Mouse (Mus musculus) urinary bladder, postnatal 36 days (tissue): ENCODE measurements at regions not wholly inside any gene's neighbourhood (a gene's known extent, or its start where the extent isn't known, plus 50 kb on each side); places are given as distances from the start of the nearest gene placed in this dataset.

Experiments used
- DNase-seq, 2 experiments: peaks; one replicate each; pipeline ENCODE4 v3.0.0; 2022; ENCODE audit warnings: low spot score in 2 of 2, mixed read lengths in 1 of 2

GRCm38 (mm10) chr4:9083526-9083925, 844.7 kb upstream of the Car8 start:
- DNase-seq = no peak

DNA sequence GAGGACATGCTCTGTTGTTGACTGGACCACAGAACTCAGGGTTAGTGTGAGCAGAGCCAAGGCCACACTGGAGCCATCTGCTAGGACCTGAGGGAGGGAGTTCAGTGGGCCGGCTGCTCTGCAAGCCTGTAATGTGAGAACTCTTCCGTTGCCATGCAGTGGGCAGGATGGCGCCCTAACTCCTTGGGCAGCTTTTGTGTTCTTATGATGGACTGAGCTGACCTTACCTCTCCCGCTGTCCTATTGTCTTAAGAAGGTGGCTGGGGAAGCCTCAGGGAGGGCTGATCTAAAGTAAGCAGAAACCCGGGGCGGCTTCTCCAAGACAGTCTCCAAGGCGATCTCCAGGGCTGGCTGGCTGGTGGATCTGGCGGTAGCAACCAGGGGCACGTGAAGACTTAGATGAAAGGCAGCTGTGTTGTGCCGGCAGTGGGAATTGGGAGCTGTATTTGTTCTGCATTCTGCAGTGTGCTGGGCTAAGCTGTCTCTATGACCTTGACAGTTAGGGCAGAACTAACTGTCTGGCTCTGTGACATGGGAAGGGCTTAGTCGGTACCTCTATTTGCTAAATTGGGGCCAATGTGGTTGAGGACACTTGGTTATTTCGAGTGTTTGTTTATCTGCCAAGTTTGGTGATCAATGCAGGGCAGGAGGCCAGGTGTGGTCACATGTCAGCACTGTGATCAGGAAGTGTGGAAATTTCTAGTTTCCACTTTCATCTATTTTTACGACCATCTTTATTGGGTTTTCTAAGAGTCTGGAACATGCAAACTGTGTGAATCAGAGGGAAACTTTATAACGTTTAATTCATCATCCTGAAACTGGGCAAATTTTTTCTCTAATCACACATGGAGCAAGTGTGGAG, 843.1 kb upstream of the Car8 start:
- no peak for DNase-seq

DNA sequence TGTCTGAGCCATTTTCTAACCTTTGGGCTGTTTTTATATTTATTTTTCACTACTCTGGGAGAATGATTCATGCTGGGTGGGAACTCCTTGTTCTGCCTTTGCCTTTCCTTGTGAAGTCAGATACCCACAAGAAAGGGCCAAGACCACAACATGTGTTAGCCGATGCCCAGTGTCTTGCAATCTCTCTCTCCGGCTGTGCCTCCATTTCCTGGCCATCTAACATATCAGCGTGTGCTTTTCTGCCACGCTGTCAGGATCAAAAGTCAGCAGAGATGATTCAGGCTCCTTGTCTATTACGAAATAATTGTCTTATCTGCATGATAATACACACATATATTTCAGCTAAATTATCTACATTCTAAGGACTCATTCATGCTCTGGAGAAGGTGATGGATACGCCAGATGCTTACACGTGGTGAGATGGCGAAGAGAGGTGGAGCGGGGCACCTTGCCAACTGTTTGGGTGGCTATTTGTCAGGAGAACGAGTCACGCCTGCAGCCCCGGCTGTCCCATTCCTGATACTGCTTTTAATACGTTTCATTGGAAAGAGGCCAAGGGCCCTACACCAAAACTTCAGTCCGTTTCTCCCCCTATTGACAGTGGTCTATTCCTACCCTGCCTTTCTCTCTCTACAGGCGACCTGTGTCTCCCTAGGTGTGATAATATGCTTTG, 842.1 kb upstream of the Car8 start:
- peak; percentile 42 for DNase-seq

DNA sequence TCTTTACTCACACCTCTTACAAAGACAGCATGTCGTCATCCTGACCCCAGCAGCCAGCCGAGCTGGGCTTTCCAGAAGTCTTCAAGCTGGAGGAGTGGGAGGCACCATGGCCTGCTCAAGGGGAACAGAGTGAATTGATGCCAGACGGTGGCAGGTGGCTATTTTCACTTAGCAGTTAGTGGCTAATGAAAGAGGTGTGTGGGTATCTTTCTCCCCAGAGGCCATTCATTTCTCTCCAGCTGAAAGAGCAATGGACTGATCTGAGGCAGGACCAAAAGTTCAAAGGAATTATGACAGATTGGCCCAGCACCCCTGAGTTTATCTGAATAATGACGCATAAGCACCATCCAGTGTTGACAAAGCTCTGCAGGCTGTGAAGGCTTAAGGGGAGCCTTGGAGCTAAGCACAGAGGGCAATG, 841.0 kb upstream of the Car8 start:
- DNase-seq = no peak

GRCm38 (mm10) chr4:9074447-9074846, 835.6 kb upstream of the Car8 start:
- DNase-seq = no peak

DNA sequence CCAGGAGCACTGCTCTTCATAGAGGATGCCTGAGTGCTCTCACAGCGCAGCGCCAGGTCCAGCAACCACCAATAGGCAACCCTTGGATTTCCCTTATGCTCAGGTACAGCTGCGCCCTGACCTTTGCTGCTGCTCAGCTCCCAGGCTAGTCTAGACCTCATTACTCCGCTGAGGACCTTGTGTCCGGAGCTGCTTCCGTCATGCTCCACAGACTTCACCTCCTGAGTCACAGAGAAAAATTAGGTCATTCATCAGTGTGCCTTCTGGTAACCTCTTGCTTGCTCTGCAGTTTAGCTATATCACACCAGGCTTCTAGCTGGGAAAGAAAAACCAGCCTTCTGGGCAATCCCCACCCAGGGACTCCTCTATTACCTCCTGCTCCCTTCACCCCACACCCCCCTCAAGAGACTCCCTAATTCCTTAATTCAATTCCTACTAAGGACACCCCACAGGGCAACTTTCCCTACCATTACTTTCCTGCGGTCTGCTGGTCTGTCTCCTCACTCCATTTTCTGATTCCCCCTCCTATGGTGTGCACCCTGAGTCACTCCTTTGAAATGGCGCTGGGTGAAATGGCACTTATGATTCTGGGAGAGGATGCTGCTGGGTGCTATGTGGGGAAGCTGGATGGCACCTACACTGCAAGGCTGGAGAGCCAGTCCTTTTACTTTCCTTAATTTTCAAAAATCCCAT, 835.0 kb upstream of the Car8 start:
- DNase-seq = no peak

DNA sequence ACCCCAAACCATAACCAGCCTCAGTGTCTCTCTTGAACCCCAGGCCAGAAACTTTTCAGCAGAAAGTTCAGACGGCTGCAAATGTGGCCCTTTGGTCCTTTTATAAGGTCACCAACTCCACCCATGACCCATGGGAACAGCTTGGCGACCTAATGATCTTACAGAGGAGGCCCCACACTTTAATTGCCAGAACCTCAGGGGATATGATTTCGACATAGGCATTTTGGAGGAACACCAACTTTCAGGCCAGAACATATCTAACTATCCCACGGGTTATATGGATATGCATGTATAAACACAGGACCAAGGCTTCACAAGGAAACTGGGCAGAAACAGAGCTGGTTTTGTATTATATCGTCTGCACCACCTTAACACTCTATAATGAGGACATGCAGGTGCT, 833.5 kb upstream of the Car8 start:
- no peak for DNase-seq

DNA sequence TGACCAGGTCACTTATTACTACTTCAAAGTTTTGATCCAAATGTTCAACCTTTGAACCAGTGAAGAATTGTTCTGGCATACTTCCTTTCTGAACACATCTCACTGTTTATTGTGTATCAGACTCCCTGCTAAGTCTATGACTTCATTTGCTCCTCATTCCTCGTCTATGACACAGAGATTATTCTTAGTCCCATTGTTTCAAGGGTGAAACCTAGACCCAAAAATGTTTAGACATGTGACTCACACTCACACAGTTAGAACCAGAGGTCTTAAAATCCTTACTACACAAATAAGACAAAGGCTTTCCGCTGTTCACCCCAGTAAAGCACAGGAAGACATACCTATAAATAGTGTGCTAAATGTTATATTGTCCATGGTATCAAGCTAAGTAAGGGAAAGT, 829.0 kb upstream of the Car8 start:
- no peak for DNase-seq

DNA sequence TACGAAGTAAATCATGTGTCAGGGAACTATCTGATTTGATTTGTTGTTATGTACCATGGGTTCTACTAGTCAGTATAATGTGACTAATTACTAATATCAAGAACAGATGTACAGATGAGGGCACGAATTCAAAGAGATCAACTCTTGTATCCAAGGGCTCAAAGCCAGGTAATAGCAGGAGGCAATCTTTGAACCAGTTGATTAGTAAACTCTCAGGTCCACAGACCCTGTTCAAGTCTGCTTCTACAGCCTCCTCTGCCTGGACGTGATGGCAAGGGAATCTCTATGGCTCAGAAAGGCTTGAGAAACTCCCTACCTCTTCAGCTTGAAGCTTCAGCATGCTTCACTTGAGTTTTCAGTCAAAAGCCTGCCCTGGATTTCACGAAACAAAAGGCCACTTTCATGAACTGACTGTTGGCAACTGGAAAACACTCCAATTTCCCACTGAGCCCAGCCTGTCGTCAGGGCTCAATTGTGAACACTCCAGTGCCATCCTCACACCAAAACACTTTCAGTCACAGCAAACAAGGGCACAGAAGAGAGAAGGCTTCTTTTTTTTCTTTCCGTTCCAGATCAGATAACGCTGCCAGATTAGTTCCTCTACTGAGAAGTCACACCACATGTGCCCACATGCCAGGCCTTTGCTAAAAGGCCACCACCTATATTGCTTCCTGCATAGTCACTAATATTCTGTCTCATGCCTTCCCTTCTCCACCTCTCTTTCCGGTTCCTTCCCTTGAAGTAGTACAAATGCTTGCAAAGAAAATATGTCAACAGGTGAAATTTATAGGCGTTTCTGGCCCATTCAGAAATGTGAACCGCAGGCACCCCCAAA, 827.4 kb upstream of the Car8 start:
- no peak for DNase-seq

GRCm38 (mm10) chr4:9061941-9062340, 823.1 kb upstream of the Car8 start:
- DNase-seq = no peak

- DNase-seq = no peak
Observed at GRCm38 (mm10) chr4:9060221-9060620, 821.4 kb upstream of the Car8 start.

DNA sequence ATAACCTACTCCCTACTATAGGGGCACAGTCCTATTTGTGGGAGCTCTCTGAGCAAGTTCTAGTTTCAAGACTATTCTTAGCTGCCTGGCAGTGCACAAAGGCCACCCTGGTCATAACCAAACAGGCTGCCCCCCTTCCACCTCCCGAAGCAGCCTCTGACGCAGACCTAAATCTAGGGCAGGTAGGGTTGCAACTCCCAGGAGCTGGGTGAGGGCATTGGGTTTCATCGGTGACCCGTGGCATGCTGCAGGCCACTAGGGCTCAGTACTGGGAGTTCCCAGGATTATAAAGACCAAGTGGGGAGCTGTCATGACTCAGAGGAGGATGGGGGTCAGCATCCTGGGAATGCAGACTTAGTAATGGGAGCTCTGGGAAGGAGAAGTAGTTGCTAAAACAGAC, 818.8 kb upstream of the Car8 start:
- DNase-seq = no peak

- DNase-seq = peak in 1 of 2 experiments; percentile 10
Observed at GRCm38 (mm10) chr4:9057113-9057512, 818.3 kb upstream of the Car8 start.

DNA sequence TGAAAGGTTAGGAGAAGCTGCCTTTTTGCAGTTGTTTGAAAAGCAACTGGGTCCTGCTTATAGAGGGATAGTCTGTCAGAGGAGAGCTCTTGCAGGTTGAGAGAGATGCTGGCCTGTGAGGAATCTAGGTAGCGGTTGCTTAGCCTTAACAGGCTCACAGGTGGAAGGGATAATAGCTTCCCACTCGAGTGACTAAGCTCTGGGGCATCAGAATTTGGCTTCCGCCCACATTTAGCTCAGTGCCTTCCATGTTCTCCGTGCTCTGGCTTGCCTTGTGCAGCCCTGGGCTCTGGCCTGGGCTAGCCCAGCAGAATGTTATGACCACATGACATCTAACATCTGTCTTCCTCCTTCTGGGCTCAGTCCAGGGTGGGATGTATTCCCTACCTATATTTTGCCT, 817.0 kb upstream of the Car8 start:
- DNase-seq = no peak

DNA sequence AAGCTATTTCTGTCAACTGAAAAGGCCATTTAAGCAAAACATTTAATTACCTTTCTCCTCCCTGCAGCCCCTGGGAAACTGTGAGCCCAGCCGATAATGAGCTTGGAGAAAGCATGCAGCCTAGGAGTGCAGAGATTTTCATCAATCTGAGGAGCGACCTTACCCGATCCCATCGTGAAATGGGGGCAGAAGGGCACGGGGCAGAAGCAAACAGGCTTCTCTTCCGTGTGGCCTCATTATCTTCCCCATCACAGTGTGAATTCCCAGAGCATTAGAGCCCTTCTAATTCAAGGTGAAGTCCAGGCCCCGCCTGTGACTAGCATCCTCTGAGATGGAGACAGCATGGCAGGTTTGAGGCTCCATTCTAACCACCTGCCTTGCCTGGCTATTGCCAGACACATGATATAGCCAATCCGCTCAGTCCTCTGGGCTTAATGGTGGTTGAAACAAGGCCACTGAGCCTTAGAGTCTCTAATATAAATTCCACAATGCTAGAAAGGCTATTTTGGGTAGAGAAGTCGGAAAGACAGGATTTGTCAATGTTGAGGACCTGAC, 816.5 kb upstream of the Car8 start:
- DNase-seq = no peak

DNA sequence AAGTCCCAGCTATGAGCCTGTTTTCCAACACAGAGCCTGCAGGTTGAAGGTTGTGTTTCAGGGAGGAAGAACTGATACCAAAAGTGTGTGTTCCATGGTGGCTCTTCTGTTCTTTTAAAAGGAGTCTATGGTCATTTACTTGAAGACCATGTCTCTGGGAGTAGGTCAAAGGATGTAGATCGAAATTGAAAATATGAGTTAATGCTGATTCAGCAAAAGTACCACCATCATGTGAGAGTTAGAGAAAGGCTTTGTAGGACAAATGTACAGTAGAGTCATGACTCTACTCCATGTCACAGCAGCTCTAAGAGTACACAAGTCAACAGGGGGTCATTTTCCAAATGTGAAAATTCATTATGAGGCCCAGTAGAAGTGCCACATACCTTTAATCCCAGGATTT, 810.0 kb upstream of the Car8 start:
- DNase-seq = no peak

GRCm38 (mm10) chr4:9047151-9047550, 808.3 kb upstream of the Car8 start:
- no peak for DNase-seq

- no peak for DNase-seq
Observed at GRCm38 (mm10) chr4:9046436-9046835, 807.6 kb upstream of the Car8 start.

DNA sequence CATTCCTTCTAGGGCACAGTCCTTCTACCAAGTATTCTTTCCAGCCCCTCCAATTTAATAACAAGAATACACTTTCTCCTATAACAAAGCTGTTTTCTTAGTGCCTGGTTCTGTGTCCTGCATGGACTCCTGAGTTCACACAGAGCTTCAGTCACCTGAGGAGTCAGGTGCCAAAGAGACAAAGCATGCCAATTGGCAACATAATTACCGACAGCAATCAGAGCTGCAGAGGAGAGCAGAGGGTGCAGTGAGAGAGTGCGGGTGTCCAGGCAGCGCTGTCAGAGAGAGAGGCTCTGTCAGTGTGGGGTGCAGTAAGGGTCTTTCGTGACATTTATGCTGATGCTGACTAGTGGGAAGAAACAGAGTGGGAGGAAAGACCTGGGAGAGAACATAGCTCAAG, 807.2 kb upstream of the Car8 start:
- DNase-seq = no peak

- no peak for DNase-seq
Observed at GRCm38 (mm10) chr4:9036005-9036404, 797.2 kb upstream of the Car8 start.

DNA sequence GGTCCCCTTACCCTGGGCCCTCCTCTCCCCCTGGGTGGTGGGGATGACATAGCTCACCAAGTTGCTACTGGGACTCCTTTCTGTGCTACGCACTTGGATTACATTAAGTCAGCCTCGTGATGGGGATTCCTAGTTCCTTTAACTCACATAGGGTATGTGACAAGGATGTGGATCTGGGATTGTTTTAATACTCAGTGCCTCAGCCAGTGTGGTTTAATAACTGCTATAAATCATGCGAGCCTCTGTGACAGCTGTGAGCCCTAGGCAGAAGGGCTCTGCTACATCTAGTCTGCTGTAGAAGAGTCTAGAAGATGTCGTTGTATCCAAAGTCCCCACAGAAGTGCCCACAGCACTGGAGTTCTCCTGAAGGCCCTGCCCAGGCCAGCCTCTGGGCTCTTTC, 796.5 kb upstream of the Car8 start:
- DNase-seq = no peak

GRCm38 (mm10) chr4:9034280-9034679, 795.4 kb upstream of the Car8 start:
- no peak for DNase-seq
